Mouse (Mus musculus): Measurements from ENCODE around the gene Clspn.

GRCm38 (mm10) chr4:126636330-126636729, 79.6 kb downstream of the Clspn start:
- no peak for TF ChIP-seq POLR2A (IDR thresholded peaks at IDR 0.05; ENCODE audit: low read depth, low read length)
- no peak for TF ChIP-seq CTCF (IDR thresholded peaks at IDR 0.05; ENCODE audit: extremely low read depth, insufficient read length, insufficient replicate concordance, low read depth, low read length)
